Mouse (Mus musculus): ENCODE data around the gene Olfr808. TPM values are rescaled to one million over a fixed set of nuclear protein-coding genes. Genes with fewer than 3 reads are reported as not detected.

Gene Olfr808
- not detected in 2 replicates for polyA plus RNA-seq (2021; fragmentation: Nextera tagmentation)
- long read RNA-seq, experiment 1: 0 reads
- long read RNA-seq, experiment 2: 0 reads

DNA sequence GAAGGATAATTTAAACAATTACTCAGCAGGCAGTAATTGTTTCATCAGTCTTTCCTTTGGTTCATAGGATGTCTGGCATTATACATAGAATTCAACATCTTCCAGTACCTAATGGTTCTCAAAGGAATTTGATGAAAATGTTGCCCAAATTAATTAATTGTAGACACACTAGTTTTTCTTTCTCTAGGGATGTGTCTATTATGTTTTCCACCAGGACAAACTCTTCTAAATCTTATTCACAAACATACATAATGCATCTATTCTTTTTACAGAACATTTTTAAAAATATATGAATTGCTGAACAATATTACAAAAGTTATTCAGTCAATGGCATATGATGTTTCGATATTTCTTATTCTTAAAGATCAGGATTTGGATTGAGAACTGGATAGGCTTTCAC lies at the start of gene Olfr808:
Olfr808 (plus strand) TSS at position 301 of the 400 bp plus-strand sequence.

DNA sequence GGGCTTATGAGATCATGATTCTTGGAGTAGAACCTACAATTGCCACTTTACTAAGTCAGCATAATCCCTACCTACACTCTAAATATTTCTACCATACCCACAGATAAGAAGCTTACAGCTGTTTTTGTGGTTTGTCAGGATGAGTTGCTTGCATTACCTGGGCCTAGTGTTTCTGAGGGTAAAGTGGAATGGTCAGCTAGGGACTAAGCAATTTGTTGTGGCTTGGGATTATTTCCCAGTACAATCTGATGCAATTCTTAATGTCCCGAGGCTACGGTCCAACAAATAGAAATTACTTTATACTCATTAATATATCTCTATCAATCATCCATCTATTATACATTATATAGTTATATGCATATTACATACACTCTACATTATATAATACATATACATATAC lies 36.0 kb upstream of the Olfr808 start, which contains the start of gene Olfr805:
Olfr805 (minus strand) TSS at position 101 of the 400 bp plus-strand sequence.

DNA sequence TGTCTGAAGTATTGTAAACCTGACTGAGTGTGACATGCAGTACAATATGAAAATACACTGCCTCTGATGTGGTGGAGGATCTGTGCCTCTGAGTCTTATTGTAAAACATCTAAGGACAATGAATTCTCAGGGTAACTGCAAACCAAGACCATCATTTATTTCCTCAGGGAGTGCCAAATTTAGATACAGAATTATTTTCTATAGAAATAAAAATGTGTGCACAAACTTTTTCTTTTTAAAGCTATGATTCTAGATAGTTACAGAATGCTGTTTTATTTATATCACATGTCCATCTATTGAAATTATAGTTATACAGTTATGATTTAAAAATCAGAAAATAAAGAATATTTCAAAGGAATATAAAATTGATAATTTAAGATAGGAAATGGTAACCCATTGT lies 23.5 kb upstream of the Olfr808 start, which contains the start of gene Olfr806:
Olfr806 (minus strand) TSS at position 101 of the 400 bp plus-strand sequence.

DNA sequence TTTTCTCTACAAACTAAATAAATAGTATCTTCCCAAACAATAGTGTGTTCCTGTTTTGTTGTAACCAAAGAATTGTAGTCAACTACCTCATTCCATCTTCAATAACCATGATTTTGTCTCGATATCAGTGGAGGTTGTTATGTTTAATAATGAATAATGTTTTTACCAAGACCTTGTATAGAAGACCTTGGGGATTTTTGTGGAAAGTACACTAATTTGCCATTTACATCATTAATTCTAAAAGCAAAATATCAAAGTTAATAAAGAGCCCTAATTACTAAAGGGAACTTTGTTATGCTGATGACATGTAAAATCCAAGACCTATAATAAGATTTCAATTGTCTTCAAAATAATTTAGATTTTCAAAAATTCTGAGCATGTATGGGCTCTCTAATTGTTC lies 7.6 kb upstream of the Olfr808 start, which contains the start of gene Olfr807:
Olfr807 (minus strand) TSS at position 101 of the 400 bp plus-strand sequence.

DNA sequence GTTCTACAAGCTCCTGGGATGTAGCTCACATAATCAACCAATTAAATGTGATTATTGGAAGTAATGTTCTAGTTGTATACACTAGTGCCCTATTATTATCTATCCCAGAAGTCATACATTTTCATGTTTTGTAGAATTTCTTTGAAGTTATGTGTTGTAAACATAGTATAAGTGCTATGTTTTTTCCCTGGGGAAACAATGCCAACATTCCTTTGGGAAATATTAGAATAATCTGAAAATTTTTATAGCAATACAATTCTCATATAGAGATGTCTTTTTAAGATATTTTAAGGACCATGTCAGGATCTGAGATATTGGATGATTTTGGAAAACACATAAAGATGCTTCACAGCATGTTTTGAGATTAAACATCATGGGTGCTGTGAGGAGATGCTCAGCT lies 9.1 kb downstream of the Olfr808 start, which contains the start of gene Olfr809:
Olfr809 (plus strand) TSS at position 301 of the 400 bp plus-strand sequence.

DNA sequence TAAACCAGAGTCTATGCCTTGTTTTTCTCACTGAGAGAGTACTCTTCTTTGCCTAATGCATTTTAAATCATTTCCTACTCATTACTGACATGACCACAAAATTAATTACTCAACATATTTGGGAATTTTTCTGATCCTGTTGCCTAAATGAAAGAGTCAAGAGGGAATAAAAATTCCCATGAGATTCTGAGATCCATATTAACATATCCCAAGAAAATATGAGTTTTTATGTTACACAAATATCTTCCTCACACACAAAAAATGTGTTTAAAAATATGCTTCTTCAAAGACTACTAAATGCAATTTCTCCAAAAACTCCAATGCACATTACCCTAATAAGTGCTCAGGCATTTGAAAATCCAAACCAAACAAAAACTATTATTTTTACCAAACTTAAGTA lies 29.5 kb downstream of the Olfr808 start, which contains the start of gene Olfr810:
Olfr810 (minus strand) TSS at position 101 of the 400 bp plus-strand sequence.

DNA sequence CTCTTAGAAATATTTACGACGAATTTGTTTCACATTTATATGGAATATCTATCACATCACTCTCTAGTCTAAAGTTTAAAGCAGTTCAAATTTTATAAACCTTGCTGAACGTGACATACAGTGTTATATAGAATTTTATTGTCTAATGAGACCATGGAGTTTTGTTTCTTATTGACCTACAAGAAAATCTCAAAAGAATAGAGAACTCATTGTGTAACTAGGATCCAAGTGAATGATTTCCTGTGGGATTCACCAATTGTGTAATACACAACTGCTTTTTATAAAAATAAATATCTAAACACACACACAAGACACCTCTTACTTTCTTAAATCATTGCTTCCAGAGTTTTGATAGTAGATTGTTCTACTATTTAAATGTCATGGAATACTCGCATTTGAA lies 39.0 kb downstream of the Olfr808 start, which contains the start of gene Olfr811:
Olfr811 (minus strand) TSS at position 101 of the 400 bp plus-strand sequence.

Small RNA genes within 50 kb of the gene (microRNA-seq; reads per million reads assigned to microRNA genes)
- gene Gm24485: not detected

Other genes starting within 250 kb of the Olfr808 start
- gene Olfr791, start 243.7 kb upstream of the Olfr808 start, polyA plus RNA-seq (2021; fragmentation: Nextera tagmentation): not detected in 2 replicates
- not detected in 2 replicates for gene Olfr792, start 226.3 kb upstream of the Olfr808 start, polyA plus RNA-seq (2021; fragmentation: Nextera tagmentation)
- gene Olfr794, start 197.8 kb upstream of the Olfr808 start, polyA plus RNA-seq (2021; fragmentation: Nextera tagmentation): not detected in 2 replicates
- not detected in 2 replicates for gene Olfr796, start 152.9 kb upstream of the Olfr808 start, polyA plus RNA-seq (2021; fragmentation: Nextera tagmentation)
- gene Olfr798, start 137.5 kb upstream of the Olfr808 start, polyA plus RNA-seq (2021; fragmentation: Nextera tagmentation): not detected in 2 replicates
- gene Olfr799, start 128.0 kb upstream of the Olfr808 start, polyA plus RNA-seq (2021; fragmentation: Nextera tagmentation): not detected in 2 replicates
- not detected in 2 replicates for gene Olfr800, start 107.8 kb upstream of the Olfr808 start, polyA plus RNA-seq (2021; fragmentation: Nextera tagmentation)
- gene Olfr801, start 91.6 kb upstream of the Olfr808 start, polyA plus RNA-seq (2021; fragmentation: Nextera tagmentation): not detected in 2 replicates
- 0.03 TPM in 1 of 2 replicates, not detected in the other for gene Olfr802, start 77.3 kb upstream of the Olfr808 start, polyA plus RNA-seq (2021; fragmentation: Nextera tagmentation)
- not detected in 2 replicates for gene Olfr803, start 71.2 kb upstream of the Olfr808 start, polyA plus RNA-seq (2021; fragmentation: Nextera tagmentation)
- gene Olfr804, start 62.3 kb upstream of the Olfr808 start, polyA plus RNA-seq (2021; fragmentation: Nextera tagmentation): not detected in 2 replicates
- gene Olfr805, start 36.1 kb upstream of the Olfr808 start, polyA plus RNA-seq (2021; fragmentation: Nextera tagmentation): not detected in 2 replicates
- gene Olfr806, start 23.6 kb upstream of the Olfr808 start, polyA plus RNA-seq (2021; fragmentation: Nextera tagmentation): not detected in 2 replicates
- not detected in 2 replicates for gene Olfr807, start 7.7 kb upstream of the Olfr808 start, polyA plus RNA-seq (2021; fragmentation: Nextera tagmentation)
- gene Olfr809, start 9.2 kb downstream of the Olfr808 start, polyA plus RNA-seq (2021; fragmentation: Nextera tagmentation): not detected in 2 replicates
- not detected in 2 replicates for gene Olfr810, start 29.4 kb downstream of the Olfr808 start, polyA plus RNA-seq (2021; fragmentation: Nextera tagmentation)
- not detected in 2 replicates for gene Olfr811, start 38.9 kb downstream of the Olfr808 start, polyA plus RNA-seq (2021; fragmentation: Nextera tagmentation)
- not detected in 2 replicates for gene Olfr812, start 80.6 kb downstream of the Olfr808 start, polyA plus RNA-seq (2021; fragmentation: Nextera tagmentation)
- gene Olfr813, start 89.9 kb downstream of the Olfr808 start, polyA plus RNA-seq (2021; fragmentation: Nextera tagmentation): not detected in 2 replicates
- not detected in 2 replicates for gene Olfr814, start 114.4 kb downstream of the Olfr808 start, polyA plus RNA-seq (2021; fragmentation: Nextera tagmentation)
- not detected in 2 replicates for gene Olfr815, start 140.4 kb downstream of the Olfr808 start, polyA plus RNA-seq (2021; fragmentation: Nextera tagmentation)
- gene Olfr816, start 150.1 kb downstream of the Olfr808 start, polyA plus RNA-seq (2021; fragmentation: Nextera tagmentation): not detected in 2 replicates
- not detected in 2 replicates for gene Olfr818, start 183.6 kb downstream of the Olfr808 start, polyA plus RNA-seq (2021; fragmentation: Nextera tagmentation)
- gene Olfr819, start 201.8 kb downstream of the Olfr808 start, polyA plus RNA-seq (2021; fragmentation: Nextera tagmentation): not detected in 2 replicates
- not detected in 2 replicates for gene Olfr247, start 210.7 kb downstream of the Olfr808 start, polyA plus RNA-seq (2021; fragmentation: Nextera tagmentation)
- not detected in 2 replicates for gene Gm10310, start 219.6 kb downstream of the Olfr808 start, polyA plus RNA-seq (2021; fragmentation: Nextera tagmentation)
- gene Olfr820, start 247.1 kb downstream of the Olfr808 start, polyA plus RNA-seq (2021; fragmentation: Nextera tagmentation): not detected in 2 replicates

All from layer of hippocampus, adult 6 months (tissue).